Mouse (Mus musculus) midbrain, embryonic 16.5 days (tissue): Measurements from ENCODE around the gene 0610010F05Rik. TPM values are rescaled to one million over a fixed set of nuclear protein-coding genes. Genes with fewer than 3 reads are reported as not detected.

Experiments
- ATAC-seq: fragments of 200-750 bp; cut with Nextera tagmentation; 2 replicates; pipeline ENCODE4 v1.8.0; 2017; ENCODE audit warnings: moderate TSS enrichment
- H3K27ac ChIP-seq: fragments of 300-500 bp; sonication (generic); 2 replicates; pipeline ENCODE4 v1.5.1; 2014; ENCODE audit warnings: mild to moderate bottlenecking, low read length, mixed read lengths
- H3K27me3 ChIP-seq: fragments of 300-500 bp; sonication (generic); 2 replicates; pipeline ENCODE4 v1.6.1; 2014; ENCODE audit warnings: low read depth, low read length, mixed read lengths; ENCODE audit not compliant: control insufficient read depth, insufficient read depth
- H3K36me3 ChIP-seq: fragments of 300-500 bp; sonication (generic); 2 replicates; pipeline ENCODE4 v1.6.1; 2014; ENCODE audit warnings: mild to moderate bottlenecking, low read length, moderate library complexity, mixed read lengths; ENCODE audit not compliant: control insufficient read depth, insufficient read depth
- H3K4me1 ChIP-seq: fragments of 300-500 bp; sonication (generic); 2 replicates; pipeline ENCODE4 v1.6.1; 2014; ENCODE audit warnings: mild to moderate bottlenecking, low read length, mixed read lengths; ENCODE audit not compliant: control insufficient read depth, insufficient read depth
- H3K4me2 ChIP-seq: fragments of 300-500 bp; sonication (generic); 2 replicates; pipeline ENCODE4 v1.6.1; 2014; ENCODE audit warnings: mild to moderate bottlenecking, low read length, mixed read lengths
- H3K4me3 ChIP-seq: fragments of 300-500 bp; sonication (generic); 2 replicates; pipeline ENCODE4 v1.5.1; 2014; ENCODE audit warnings: low read depth, mild to moderate bottlenecking, low read length, moderate library complexity, mixed read lengths
- H3K9ac ChIP-seq: fragments of 300-500 bp; sonication (generic); 2 replicates; pipeline ENCODE4 v1.6.1; 2014; ENCODE audit warnings: low read depth, low read length, mixed read lengths
- H3K9me3 ChIP-seq: fragments of 300-500 bp; sonication (generic); replicated peaks from 2 replicates; pipeline ENCODE4 v1.6.1; 2014; ENCODE audit warnings: mild to moderate bottlenecking, low read length, mixed read lengths; ENCODE audit not compliant: control insufficient read depth, poor library complexity, severe bottlenecking
- WGBS: fragments of 180-500 bp; shearing (Covaris S2); extraction: QIAGEN DNeasy Blood & Tissue Kit; methylation state at CpG from one replicate; pipeline ENCODE4 v1.1.7; 2014; 5-methylcytosine and 5-hydroxymethylcytosine counted together
- polyA plus RNA-seq: library from polyadenylated mRNA; unstranded; fragments of >200 nt; fragmentation: Nextera tagmentation; extraction: Ambion mirVana; gene quantifications from 2 replicates; pipeline ENCODE4 v1.2.1, GENCODE M21; 2015

0610010F05Rik gene
- polyA plus RNA-seq, 1 experiment from 2014 or later: 138 TPM

DNA sequence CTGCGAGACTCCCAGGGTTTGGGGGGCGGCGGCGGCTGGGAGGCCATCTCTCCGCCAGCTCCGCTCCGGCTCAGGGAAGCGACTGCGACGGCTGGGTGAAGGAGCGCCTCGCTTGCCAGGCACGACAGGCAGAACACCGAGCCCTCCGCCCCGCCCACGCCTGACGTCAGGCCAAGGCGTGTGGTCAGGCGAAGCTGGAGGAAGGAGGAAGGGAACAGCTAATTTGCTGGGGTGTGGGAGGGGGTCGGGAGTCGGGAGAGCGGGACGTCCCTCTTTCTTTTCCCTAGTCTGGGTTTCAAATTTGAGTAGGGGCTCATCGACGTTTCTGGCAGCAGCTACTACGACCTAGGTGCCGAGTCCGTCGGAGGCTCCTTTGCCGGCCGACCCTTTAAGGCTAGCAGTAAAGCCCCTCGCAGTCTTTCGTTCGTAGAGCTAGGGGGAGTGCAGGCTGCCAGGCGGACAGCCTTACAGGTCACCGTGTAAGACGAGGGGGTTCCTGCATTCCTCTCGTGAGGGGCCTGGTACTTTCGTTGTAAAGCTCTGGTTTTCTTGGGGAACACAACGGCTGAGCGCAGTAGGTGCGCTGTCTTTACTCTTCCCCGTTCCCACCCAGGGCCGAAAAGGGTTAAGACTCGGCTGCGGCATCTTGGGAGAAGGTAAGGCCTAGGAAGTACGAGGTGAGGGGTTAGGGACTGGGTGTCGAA lies 32.5 kb upstream of the 0610010F05Rik start, which contains the start of gene Pex13:
Pex13 (minus strand) TSS at position 162 of the 704 bp plus-strand sequence.
- Histone ChIP-seq H3K9me3 (no peaks in the 10 kb centered on the region), H3K4me3 (peak within 1 kb of the TSS; percentile 95), H3K9ac (peak within 1 kb of the TSS; percentile 89), H3K27me3 (no peaks in the 10 kb centered on the region), H3K36me3 (no peaks in the 10 kb centered on the region), H3K27ac (peak within 1 kb of the TSS; percentile 88), H3K4me2 (peak within 1 kb of the TSS; percentile 85), H3K4me1 (peaks cover 24% of the 10 kb centered on the region)
- WGBS: under 1% methylated on average over 49 of the region's 49 CpGs
- ATAC-seq: peak; percentile 99

- WGBS: under 1% methylated on average over 38 of the region's 40 CpGs
- Histone ChIP-seq H3K4me1 (peaks cover 24% of the 10 kb centered on the region), H3K4me3 (peak within 1 kb of the TSS; percentile 95), H3K36me3 (no peaks in the 10 kb centered on the region), H3K27me3 (no peaks in the 10 kb centered on the region), H3K4me2 (peak within 1 kb of the TSS; percentile 85), H3K9ac (peak within 1 kb of the TSS; percentile 89), H3K9me3 (no peaks in the 10 kb centered on the region), H3K27ac (peak within 1 kb of the TSS; percentile 88)
- ATAC-seq: peak; percentile 67
Measured at GRCm38 (mm10) chr11:23665311-23665786, 31.9 kb upstream of the 0610010F05Rik start, which contains the start of gene Pus10. Gene Pus10 (plus strand): TSS chr11:23665674.

DNA sequence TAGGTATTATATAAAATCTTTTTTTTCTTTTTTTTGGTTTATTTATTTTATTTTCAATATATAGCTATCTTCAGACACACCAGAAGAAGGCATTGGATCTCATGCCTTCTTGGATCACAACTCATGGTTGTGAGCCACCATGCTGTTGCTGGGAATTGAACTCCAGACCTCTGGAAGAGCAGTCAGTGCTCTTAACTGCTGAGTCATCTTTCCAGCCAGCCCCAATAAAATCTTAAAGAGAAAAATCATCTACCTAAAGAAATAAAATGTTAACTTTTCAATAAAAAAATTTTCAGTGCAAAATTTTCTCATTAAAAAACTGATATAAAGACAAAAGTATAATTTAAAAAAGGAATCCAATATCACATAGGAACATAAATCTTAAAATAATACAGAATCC lies 30.8 kb upstream of the 0610010F05Rik start:
- H3K9ac ChIP-seq: no peak overlapping the region
- no peaks in the 10 kb centered on the region for H3K9me3 ChIP-seq
- H3K27ac ChIP-seq: no peak overlapping the region
- peaks cover 24% of the 10 kb centered on the region for H3K4me1 ChIP-seq
- H3K4me2 ChIP-seq: no peak overlapping the region
- no peaks in the 10 kb centered on the region for H3K27me3 ChIP-seq
- ATAC-seq: no peak
- H3K36me3 ChIP-seq: no peaks in the 10 kb centered on the region
- no peak overlapping the region for H3K4me3 ChIP-seq

DNA sequence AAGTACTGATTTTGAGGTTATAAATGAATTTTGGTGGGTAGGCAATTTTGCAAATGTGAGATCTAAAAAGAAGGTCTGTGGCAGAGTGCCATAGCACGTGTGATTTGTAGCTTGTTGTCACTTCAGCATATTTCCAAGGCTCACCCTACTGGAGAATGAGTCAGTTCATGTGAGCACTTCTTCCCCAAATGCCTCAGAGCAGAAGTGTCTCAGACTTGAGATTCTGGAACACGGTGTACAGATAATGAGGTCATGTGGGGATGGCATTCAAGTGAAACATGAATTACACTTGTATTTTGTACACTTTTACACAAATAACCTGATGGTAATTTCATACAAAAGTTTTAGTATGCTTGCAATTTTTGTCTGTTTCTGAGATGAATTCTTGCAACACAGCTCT lies 24.4 kb upstream of the 0610010F05Rik start:
- ATAC-seq: no peak
- H3K4me2 ChIP-seq: no peak overlapping the region
- no peaks in the 10 kb centered on the region for H3K9me3 ChIP-seq
- 0 out of 2 replicates have a peak, but pooled peaks cover 3% of the 10 kb centered on the region for H3K4me1 ChIP-seq
- H3K27ac ChIP-seq: no peak overlapping the region
- no peak overlapping the region for H3K4me3 ChIP-seq
- H3K36me3 ChIP-seq: no peaks in the 10 kb centered on the region
- 91% methylated on average over 2 of the region's 2 CpGs for WGBS
- no peak overlapping the region for H3K9ac ChIP-seq
- no peaks in the 10 kb centered on the region for H3K27me3 ChIP-seq

DNA sequence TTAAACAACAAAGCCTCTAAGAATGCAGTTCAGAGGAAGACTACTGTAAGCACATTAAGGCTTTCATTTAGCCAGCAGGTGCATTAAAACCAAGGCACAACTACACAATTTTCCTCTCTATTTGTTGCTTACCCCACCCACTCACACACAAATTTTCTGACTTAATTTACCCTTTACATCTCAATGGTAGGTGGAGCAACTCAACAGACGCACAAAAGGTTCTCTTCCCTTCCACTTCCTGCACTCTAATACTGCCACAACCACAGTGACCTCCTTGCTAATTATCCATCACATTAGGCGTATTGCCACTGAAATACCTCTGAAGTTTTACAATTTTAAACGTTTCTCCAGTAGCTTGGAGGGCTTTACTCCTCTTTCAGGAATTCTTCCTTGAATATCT lies 20.2 kb upstream of the 0610010F05Rik start:
- H3K36me3 ChIP-seq: peaks cover 7% of the 10 kb centered on the region; the same call in 1 of the 2 replicates
- H3K4me2 ChIP-seq: no peak overlapping the region
- H3K27me3 ChIP-seq: no peaks in the 10 kb centered on the region
- no peak overlapping the region for H3K9ac ChIP-seq
- WGBS: 77% methylated on average over 3 of the region's 3 CpGs
- ATAC-seq: no peak
- H3K4me3 ChIP-seq: no peak overlapping the region
- H3K27ac ChIP-seq: no peak overlapping the region
- H3K9me3 ChIP-seq: no peaks in the 10 kb centered on the region
- H3K4me1 ChIP-seq: no peaks in the 10 kb centered on the region

DNA sequence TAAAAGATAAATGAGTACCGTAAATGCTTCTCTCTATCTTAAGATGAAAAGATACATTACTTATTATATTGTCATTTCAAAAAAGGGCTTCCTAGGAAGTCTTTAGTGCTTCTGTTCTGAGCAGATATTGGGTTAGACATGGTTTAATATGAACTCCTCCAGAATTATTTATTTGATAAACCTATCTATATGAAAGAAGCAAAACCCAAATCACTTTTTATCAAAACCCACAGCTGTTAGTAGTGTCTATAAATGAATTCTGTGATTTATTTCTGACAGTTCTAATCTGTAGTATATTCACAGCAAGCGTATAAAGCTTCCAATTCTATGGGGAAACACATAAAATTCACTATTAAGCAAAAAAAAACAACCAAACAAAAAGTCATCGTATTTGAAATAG lies 14.4 kb upstream of the 0610010F05Rik start:
- Histone ChIP-seq H3K4me3 (no peak overlapping the region), H3K36me3 (peaks cover 9% of the 10 kb centered on the region; the same call in 1 of the 2 replicates), H3K9me3 (no peaks in the 10 kb centered on the region), H3K27ac (no peak overlapping the region), H3K27me3 (no peaks in the 10 kb centered on the region), H3K4me2 (no peak overlapping the region), H3K4me1 (no peaks in the 10 kb centered on the region), H3K9ac (no peak overlapping the region)
- no peak for ATAC-seq
- 94% methylated on average over 3 of the region's 3 CpGs for WGBS

- no peaks in the 10 kb centered on the region for H3K4me1 ChIP-seq
- no peak overlapping the region for H3K4me3 ChIP-seq
- H3K27me3 ChIP-seq: no peaks in the 10 kb centered on the region
Measured at GRCm38 (mm10) chr11:23647431-23647830, 14.0 kb upstream of the 0610010F05Rik start.

DNA sequence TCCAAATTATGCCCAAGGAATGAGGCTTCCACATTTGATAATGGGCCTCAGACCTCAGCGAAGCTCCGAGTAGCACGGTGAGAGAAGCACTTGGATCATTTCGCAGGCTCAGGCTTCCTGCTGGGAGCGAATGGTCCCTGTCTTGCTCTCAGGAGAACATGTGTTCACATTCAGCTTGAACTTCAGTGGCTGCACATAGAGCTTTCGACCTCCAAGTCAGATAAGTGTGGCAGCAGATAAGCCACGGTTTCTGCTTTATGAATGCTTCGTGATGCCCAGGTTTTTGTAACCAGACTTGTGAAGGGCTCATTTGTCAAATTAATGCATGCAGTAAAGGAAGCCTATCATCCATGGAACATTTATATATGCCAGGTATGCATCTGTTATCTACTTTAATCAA lies 1.1 kb upstream of the 0610010F05Rik start:
- Histone ChIP-seq H3K27me3 (no peaks in the 10 kb centered on the region), H3K4me3 (no peak overlapping the region), H3K4me1 (peaks cover 12% of the 10 kb centered on the region), H3K9ac (no peak overlapping the region), H3K36me3 (no peaks in the 10 kb centered on the region), H3K4me2 (no peak overlapping the region), H3K27ac (no peak overlapping the region), H3K9me3 (no peaks in the 10 kb centered on the region)
- WGBS: 75% methylated on average over 8 of the region's 8 CpGs
- ATAC-seq: no peak

More at GRCm38 (mm10) chr11:23647431-23647830, 14.0 kb upstream of the 0610010F05Rik start:
- H3K27ac ChIP-seq: no peak overlapping the region
- no peak for ATAC-seq
- no peak overlapping the region for H3K4me2 ChIP-seq
- no peak overlapping the region for H3K9ac ChIP-seq
- H3K9me3 ChIP-seq: no peaks in the 10 kb centered on the region
- H3K36me3 ChIP-seq: peaks cover 9% of the 10 kb centered on the region; the same call in 1 of the 2 replicates

GRCm38 (mm10) chr11:23633879-23634215 lies 408 bp upstream of the 0610010F05Rik start:
- H3K4me3 ChIP-seq: peak overlapping the region; percentile 96
- H3K27ac ChIP-seq: peak overlapping the region; percentile 97
- H3K4me1 ChIP-seq: peaks cover 12% of the 10 kb centered on the region
- no peaks in the 10 kb centered on the region for H3K9me3 ChIP-seq
- H3K9ac ChIP-seq: peak overlapping the region; percentile 56
- no peaks in the 10 kb centered on the region for H3K36me3 ChIP-seq
- 8% methylated on average over 7 of the region's 7 CpGs for WGBS
- peak; percentile 37; the same call in 1 of the 2 replicates for ATAC-seq
- H3K27me3 ChIP-seq: no peaks in the 10 kb centered on the region
- peak overlapping the region; percentile 57 for H3K4me2 ChIP-seq
